Mouse (Mus musculus) cerebellum, adult 2 months (tissue): Measurements from ENCODE around the gene Lrmda. TPM values are rescaled to one million over a fixed set of nuclear protein-coding genes. Genes with fewer than 3 reads are reported as not detected.

ENCODE experiments used
- DNase-seq, 2 experiments: peaks; one replicate each; pipeline ENCODE4 v3.0.0; 2021
- H3K27ac ChIP-seq: fragments of 200-500 bp; 2 replicates; pipeline ENCODE4 v1.5.1; 2012; ENCODE audit warnings: low read length, control low read depth, inconsistent platforms; ENCODE audit not compliant: insufficient read depth
- H3K27me3 ChIP-seq: fragments of 200-500 bp; 2 replicates; pipeline ENCODE4 v1.6.1; 2012; ENCODE audit warnings: inconsistent platforms, mild to moderate bottlenecking, low read length, moderate library complexity; ENCODE audit not compliant: control insufficient read depth, insufficient read depth
- H3K4me1 ChIP-seq: fragments of 200-500 bp; 2 replicates; pipeline ENCODE4 v1.6.1; 2011; ENCODE audit warnings: low read length; ENCODE audit not compliant: control insufficient read depth, insufficient read depth
- H3K4me3 ChIP-seq: fragments of 200-500 bp; replicated peaks from 2 replicates; pipeline ENCODE3; 2011; ENCODE audit warnings: mild to moderate bottlenecking, low read depth, low read length, control low read depth; ENCODE audit not compliant: insufficient read depth
- CTCF ChIP-seq: fragments of 200-500 bp; IDR thresholded peaks from 2 replicates; pipeline ENCODE4 v1.5.1; 2011; ENCODE audit warnings: low read depth, mild to moderate bottlenecking, control low read depth, low read length, moderate library complexity, borderline replicate concordance; ENCODE audit not compliant: insufficient read depth
- POLR2A ChIP-seq: fragments of 200-500 bp; IDR thresholded peaks from 2 replicates; pipeline ENCODE4 v1.6.1; 2011; ENCODE audit warnings: low read length, control low read depth, borderline replicate concordance; ENCODE audit not compliant: insufficient read depth
- WGBS: fragments of 180-500 bp; shearing (Covaris S2); methylation state at CpG from one replicate; pipeline ENCODE4 v1.1.7; 2018; 5-methylcytosine and 5-hydroxymethylcytosine counted together
- polyA plus RNA-seq: library from polyadenylated mRNA; depleted of rRNA; stranded (reverse); fragments of >200 nt; gene quantifications from 2 replicates; pipeline ENCODE4 v1.2.3, GENCODE M21; 2012

Gene Lrmda
- polyA plus RNA-seq, 1 experiment: 0.65 TPM

- Histone ChIP-seq H3K4me3 (no peak overlapping the region), H3K4me1 (no peaks in the 10 kb centered on the region), H3K27me3 (no peaks in the 10 kb centered on the region), H3K27ac (no peak overlapping the region)
- TF ChIP-seq CTCF (no peak), POLR2A (no peak)
- DNase-seq: no peak
- WGBS: 41% methylated on average over 9 of the region's 9 CpGs
These were observed 660.5 kb downstream of the Lrmda start for GRCm38 (mm10) chr14:22679705-22680643.

- TF ChIP-seq CTCF (no peak), POLR2A (no peak)
- no peak overlapping the region for H3K27ac ChIP-seq
- H3K4me1 ChIP-seq: no peaks in the 10 kb centered on the region
- DNase-seq: no peak
- H3K27me3 ChIP-seq: no peaks in the 10 kb centered on the region
- WGBS: 29% methylated on average over 4 of the region's 4 CpGs
- H3K4me3 ChIP-seq: no peak overlapping the region
These were observed 667.4 kb downstream of the Lrmda start for GRCm38 (mm10) chr14:22686886-22687285.

- H3K27me3 ChIP-seq: no peaks in the 10 kb centered on the region
- no peak overlapping the region for H3K4me3 ChIP-seq
- no peaks in the 10 kb centered on the region for H3K4me1 ChIP-seq
- TF ChIP-seq CTCF (no peak), POLR2A (no peak)
- WGBS: 96% methylated on average over 2 of the region's 2 CpGs
- DNase-seq: no peak
- no peak overlapping the region for H3K27ac ChIP-seq
These were observed 668.9 kb downstream of the Lrmda start for GRCm38 (mm10) chr14:22688399-22688798.

- DNase-seq: no peak
- WGBS: 38% methylated on average over 6 of the region's 6 CpGs
- Histone ChIP-seq H3K4me3 (no peak overlapping the region), H3K4me1 (no peaks in the 10 kb centered on the region), H3K27ac (no peak overlapping the region), H3K27me3 (no peaks in the 10 kb centered on the region)
- TF ChIP-seq CTCF (no peak), POLR2A (no peak)
These were observed 675.9 kb downstream of the Lrmda start for GRCm38 (mm10) chr14:22695448-22695847.

- Histone ChIP-seq H3K27me3 (no peaks in the 10 kb centered on the region), H3K4me1 (no peaks in the 10 kb centered on the region), H3K27ac (no peak overlapping the region), H3K4me3 (no peak overlapping the region)
- TF ChIP-seq CTCF (no peak), POLR2A (no peak)
- DNase-seq: no peak
- WGBS: 58% methylated on average over 4 of the region's 4 CpGs
These were observed 676.4 kb downstream of the Lrmda start for GRCm38 (mm10) chr14:22695931-22696365.

GRCm38 (mm10) chr14:22700236-22700635, 680.7 kb downstream of the Lrmda start:
- H3K27ac ChIP-seq: no peak overlapping the region
- H3K27me3 ChIP-seq: no peaks in the 10 kb centered on the region
- no peak for DNase-seq
- TF ChIP-seq CTCF (no peak), POLR2A (no peak)
- WGBS: 97% methylated on average over 1 of the region's 1 CpGs
- no peaks in the 10 kb centered on the region for H3K4me1 ChIP-seq
- H3K4me3 ChIP-seq: no peak overlapping the region

- Histone ChIP-seq H3K27ac (no peak overlapping the region), H3K27me3 (no peaks in the 10 kb centered on the region), H3K4me1 (no peaks in the 10 kb centered on the region), H3K4me3 (no peak overlapping the region)
- no peak for DNase-seq
- WGBS: 96% methylated on average over 2 of the region's 2 CpGs
- no peak for TF ChIP-seq CTCF
- TF ChIP-seq POLR2A: no peak
These were observed 681.2 kb downstream of the Lrmda start for GRCm38 (mm10) chr14:22700690-22701089.
